Mouse (Mus musculus): Measurements from ENCODE around the gene Ascl5. TPM values are rescaled to one million over a fixed set of nuclear protein-coding genes. Genes with fewer than 3 reads are reported as not detected.

The Ascl5 gene
- not detected in 2 replicates for polyA plus RNA-seq (2015; fragmentation: Nextera tagmentation; extraction: Ambion mirVana)

DNA sequence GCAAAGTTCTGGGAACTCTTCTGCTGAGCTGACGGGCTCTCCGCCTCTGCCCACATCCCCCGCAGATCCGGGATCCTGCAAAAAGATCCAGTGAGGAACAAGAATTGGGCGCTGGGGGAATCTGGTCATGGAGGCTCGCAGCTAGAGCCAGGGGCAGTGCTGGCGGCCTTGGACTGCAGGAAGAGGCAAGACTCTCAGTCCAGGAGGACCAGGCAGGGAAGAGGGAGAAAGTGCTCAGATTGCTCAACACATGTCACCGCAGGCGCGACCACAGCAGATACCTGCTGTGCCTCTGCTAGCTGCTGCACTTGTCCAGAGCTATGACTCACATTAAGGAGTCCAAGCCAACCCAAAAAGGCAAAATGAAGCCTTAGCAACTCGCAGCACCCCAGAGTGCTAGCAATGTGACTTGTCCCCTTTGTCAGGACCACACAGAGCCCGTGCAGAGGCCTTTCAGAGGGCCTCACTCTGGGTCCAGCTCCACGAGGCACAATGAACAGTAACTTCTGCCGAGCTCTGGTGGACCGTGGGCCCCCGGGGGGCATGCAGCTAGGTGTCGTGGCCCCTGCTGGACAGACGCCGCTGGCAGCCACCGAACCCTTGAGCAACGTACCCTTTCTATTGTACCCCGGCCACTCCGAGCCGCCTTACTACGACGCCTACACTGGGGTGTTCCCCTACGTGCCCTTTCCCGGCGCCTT, at the start of gene Ascl5:
Gene Ascl5 (plus strand): TSS at position 493 of the 701 bp plus-strand sequence.
- H3K27me3 ChIP-seq (replicated peaks; ENCODE audit: control insufficient read depth, insufficient read depth, low read length): peaks cover 43% of the 10 kb centered on the region
- H3K9me3 ChIP-seq (ENCODE audit: control insufficient read depth): no peaks in the 10 kb centered on the region
- ATAC-seq: no peak
- H3K36me3 ChIP-seq (ENCODE audit: control insufficient read depth, insufficient read depth): no peaks in the 10 kb centered on the region
- H3K27ac ChIP-seq (ENCODE audit: low read depth, low read length): no peak within 1 kb of the TSS
- WGBS: 30% methylated on average over 29 of the region's 29 CpGs
- H3K4me1 ChIP-seq (replicated peaks; ENCODE audit: control insufficient read depth, insufficient read depth, low read length): no peaks in the 10 kb centered on the region
- peak within 1 kb of the TSS; percentile 21; the same call in 1 of the 2 replicates for H3K4me3 ChIP-seq (ENCODE audit: low read depth, low read length)
- H3K9ac ChIP-seq (ENCODE audit: low read depth, low read length): 0 out of 2 replicates have a peak within 1 kb of the TSS, but pooled peaks have one; percentile 17
- H3K4me2 ChIP-seq (replicated peaks; ENCODE audit: low read depth): peak within 1 kb of the TSS; percentile 60
- no peak for TF ChIP-seq CTCF (IDR thresholded peaks at IDR 0.05; ENCODE audit: low read depth)

DNA sequence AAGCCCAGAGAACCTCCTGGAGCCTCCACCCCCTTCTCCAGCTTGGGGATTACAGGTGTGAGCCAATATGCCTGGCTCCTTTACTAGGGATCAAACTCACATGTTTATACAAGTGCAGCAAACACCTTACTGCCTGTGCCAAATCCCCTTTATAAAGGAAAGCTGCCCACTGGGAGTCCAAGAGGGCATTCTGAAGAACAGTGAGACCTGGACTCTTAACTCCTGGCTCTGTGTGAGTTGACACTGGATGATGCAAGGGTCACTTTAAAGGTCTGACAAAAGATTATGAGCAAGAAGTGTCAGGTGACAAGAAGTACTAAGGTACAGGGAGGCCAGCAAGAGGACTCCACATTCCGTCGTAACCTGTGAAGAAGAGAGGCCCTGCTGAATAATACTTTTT, 49.2 kb upstream of the Ascl5 start:
- Histone ChIP-seq H3K4me1 (replicated peaks; ENCODE audit: control insufficient read depth, insufficient read depth, low read length) (no peaks in the 10 kb centered on the region), H3K4me3 (ENCODE audit: low read depth, low read length) (no peak overlapping the region), H3K36me3 (ENCODE audit: control insufficient read depth, insufficient read depth) (no peaks in the 10 kb centered on the region), H3K27me3 (replicated peaks; ENCODE audit: control insufficient read depth, insufficient read depth, low read length) (no peaks in the 10 kb centered on the region), H3K9me3 (ENCODE audit: control insufficient read depth) (no peaks in the 10 kb centered on the region), H3K4me2 (replicated peaks; ENCODE audit: low read depth) (no peak overlapping the region), H3K27ac (ENCODE audit: low read depth, low read length) (peak overlapping the region; percentile 65), H3K9ac (ENCODE audit: low read depth, low read length) (no peak overlapping the region)
- 62% methylated on average over 2 of the region's 2 CpGs for WGBS
- TF ChIP-seq CTCF (IDR thresholded peaks at IDR 0.05; ENCODE audit: low read depth): no peak
- peak; percentile 87 for ATAC-seq

DNA sequence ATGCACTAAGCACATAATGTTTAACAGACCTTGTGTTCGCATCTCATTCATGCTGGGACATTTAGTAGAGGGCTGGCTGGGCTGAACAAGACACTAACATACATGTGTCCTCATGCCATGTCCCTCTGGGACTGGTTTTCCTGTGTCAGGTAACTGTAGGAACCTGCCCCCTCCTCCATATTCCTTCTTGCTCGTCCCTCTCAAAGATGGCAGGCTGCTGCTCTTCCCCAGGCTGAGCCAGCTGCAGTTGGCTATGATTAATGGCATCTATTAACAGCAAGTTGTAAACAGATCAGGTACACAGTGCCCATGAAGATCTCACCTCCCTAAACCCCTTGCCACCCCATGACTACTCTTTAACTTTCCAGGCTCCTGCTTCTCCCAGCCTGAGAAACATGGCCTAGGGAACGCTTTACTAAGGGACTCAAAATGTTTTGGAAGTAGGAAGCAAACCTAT, 44.3 kb upstream of the Ascl5 start, which contains the start of gene Igfn1:
Gene Igfn1 (minus strand): TSS at position 51 of the 457 bp plus-strand sequence.
- Histone ChIP-seq H3K9me3 (ENCODE audit: control insufficient read depth) (no peaks in the 10 kb centered on the region), H3K4me3 (ENCODE audit: low read depth, low read length) (peak within 1 kb of the TSS; percentile 47), H3K4me2 (replicated peaks; ENCODE audit: low read depth) (peak within 1 kb of the TSS; percentile 74), H3K27ac (ENCODE audit: low read depth, low read length) (peak within 1 kb of the TSS; percentile 67; the same call in 1 of the 2 replicates), H3K27me3 (replicated peaks; ENCODE audit: control insufficient read depth, insufficient read depth, low read length) (no peaks in the 10 kb centered on the region), H3K36me3 (ENCODE audit: control insufficient read depth, insufficient read depth) (no peaks in the 10 kb centered on the region), H3K9ac (ENCODE audit: low read depth, low read length) (peak within 1 kb of the TSS; percentile 50; the same call in 1 of the 2 replicates), H3K4me1 (replicated peaks; ENCODE audit: control insufficient read depth, insufficient read depth, low read length) (no peaks in the 10 kb centered on the region)
- TF ChIP-seq CTCF (IDR thresholded peaks at IDR 0.05; ENCODE audit: low read depth): no peak
- ATAC-seq: no peak
- 84% methylated on average over 3 of the region's 3 CpGs for WGBS

DNA sequence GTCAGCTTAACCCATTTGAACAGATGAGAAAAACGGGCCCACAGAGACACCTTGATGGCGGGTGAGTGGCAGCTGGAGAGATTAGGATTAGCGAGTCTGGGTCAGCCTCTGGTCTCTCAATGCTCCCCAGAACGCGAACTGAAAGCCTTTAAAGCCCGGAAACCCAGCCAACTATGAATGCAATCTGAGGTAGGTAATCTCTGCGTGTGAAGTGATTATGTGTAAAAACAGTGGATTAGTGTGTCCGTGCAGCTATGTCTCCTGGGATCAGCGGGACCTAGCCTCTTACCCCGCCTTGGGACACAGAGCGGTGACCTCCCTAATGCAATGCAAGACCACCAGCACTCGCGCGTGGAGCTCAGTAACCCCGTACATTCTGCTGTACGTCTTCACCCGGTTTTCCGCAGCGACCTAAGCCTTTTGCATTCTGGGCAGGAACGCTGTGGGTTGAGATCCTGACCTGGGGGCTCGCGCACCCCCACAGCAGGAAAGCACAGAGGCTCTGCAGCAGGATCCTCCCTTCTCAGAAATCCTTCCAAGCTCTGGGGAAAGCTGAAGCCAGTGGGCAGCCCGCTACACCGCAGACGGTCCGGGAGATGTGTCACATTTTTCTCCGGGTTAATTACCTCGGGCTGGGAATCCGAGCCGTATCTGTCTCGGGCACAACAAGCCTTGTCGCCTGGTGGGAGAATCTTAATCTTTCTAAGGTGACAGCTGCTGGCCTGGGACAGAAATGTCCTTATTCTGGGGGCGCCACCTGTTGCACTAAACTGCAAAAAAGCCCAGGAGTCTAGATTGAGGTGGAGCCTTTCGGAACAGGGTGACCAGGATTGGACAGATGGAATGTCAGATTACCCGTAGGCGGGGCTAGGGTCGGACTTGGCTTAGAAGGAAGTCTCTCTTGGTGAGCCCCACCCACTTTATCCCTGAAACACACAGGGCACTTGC, 43.1 kb upstream of the Ascl5 start, which contains the start of gene Tmem9:
Gene Tmem9 (plus strand): TSS at position 940 of the 948 bp plus-strand sequence.
- Histone ChIP-seq H3K9ac (ENCODE audit: low read depth, low read length) (peak within 1 kb of the TSS; percentile 50), H3K9me3 (ENCODE audit: control insufficient read depth) (no peaks in the 10 kb centered on the region), H3K27me3 (replicated peaks; ENCODE audit: control insufficient read depth, insufficient read depth, low read length) (no peaks in the 10 kb centered on the region), H3K36me3 (ENCODE audit: control insufficient read depth, insufficient read depth) (no peaks in the 10 kb centered on the region), H3K4me1 (replicated peaks; ENCODE audit: control insufficient read depth, insufficient read depth, low read length) (no peaks in the 10 kb centered on the region), H3K4me3 (ENCODE audit: low read depth, low read length) (peak within 1 kb of the TSS; percentile 47), H3K27ac (ENCODE audit: low read depth, low read length) (peak within 1 kb of the TSS; percentile 67), H3K4me2 (replicated peaks; ENCODE audit: low read depth) (peak within 1 kb of the TSS; percentile 74)
- TF ChIP-seq CTCF (IDR thresholded peaks at IDR 0.05; ENCODE audit: low read depth): no peak
- ATAC-seq: peak; percentile 91
- 5% methylated on average over 37 of the region's 37 CpGs for WGBS

DNA sequence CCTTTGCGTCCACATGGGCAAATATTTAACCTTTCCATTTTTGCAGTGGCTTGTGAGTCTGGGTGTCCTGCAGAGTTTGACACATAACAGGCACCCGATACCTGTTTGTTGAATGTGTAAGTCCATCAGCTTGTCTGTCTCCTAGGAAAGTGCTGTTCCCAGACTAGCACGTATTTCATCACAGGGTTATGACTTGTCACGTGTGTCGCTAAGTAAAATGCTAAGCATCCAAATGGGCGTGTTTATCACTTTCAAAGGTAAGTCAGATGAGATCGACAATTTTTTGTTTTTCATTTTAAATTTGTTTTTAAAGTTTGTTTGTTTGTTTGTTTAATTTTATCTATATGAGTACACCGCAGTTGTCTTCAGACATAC, 42.5 kb upstream of the Ascl5 start:
- H3K4me1 ChIP-seq (replicated peaks; ENCODE audit: control insufficient read depth, insufficient read depth, low read length): no peaks in the 10 kb centered on the region
- H3K9ac ChIP-seq (ENCODE audit: low read depth, low read length): no peak overlapping the region
- H3K4me3 ChIP-seq (ENCODE audit: low read depth, low read length): peak overlapping the region; percentile 47
- H3K27me3 ChIP-seq (replicated peaks; ENCODE audit: control insufficient read depth, insufficient read depth, low read length): no peaks in the 10 kb centered on the region
- H3K36me3 ChIP-seq (ENCODE audit: control insufficient read depth, insufficient read depth): no peaks in the 10 kb centered on the region
- H3K27ac ChIP-seq (ENCODE audit: low read depth, low read length): peak overlapping the region; percentile 67; the same call in 1 of the 2 replicates
- H3K4me2 ChIP-seq (replicated peaks; ENCODE audit: low read depth): peak overlapping the region; percentile 74
- WGBS: 14% methylated on average over 8 of the region's 8 CpGs
- peak; percentile 68 for ATAC-seq
- no peaks in the 10 kb centered on the region for H3K9me3 ChIP-seq (ENCODE audit: control insufficient read depth)
- TF ChIP-seq CTCF (IDR thresholded peaks at IDR 0.05; ENCODE audit: low read depth): no peak

DNA sequence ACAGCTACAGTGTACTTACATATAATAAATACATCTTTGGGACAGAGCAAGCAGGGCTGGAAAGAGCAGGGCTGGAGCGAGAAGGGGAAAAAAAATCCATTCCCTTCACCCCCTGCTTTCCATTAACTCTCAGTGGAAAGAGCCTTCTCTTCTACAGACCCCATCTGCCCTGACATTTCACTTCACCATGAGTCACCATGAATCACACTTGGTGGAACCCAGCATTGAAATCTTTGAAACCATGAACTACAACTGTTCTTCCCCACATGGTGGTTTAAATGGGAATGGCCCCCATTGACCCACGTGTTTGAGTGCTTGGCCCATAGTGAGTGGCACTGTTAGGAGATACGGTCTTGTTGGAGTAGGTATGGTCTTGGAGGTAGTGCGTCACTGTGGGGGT, 40.4 kb upstream of the Ascl5 start:
- H3K9me3 ChIP-seq (ENCODE audit: control insufficient read depth): no peaks in the 10 kb centered on the region
- ATAC-seq: no peak
- TF ChIP-seq CTCF (IDR thresholded peaks at IDR 0.05; ENCODE audit: low read depth): no peak
- no peaks in the 10 kb centered on the region for H3K27me3 ChIP-seq (replicated peaks; ENCODE audit: control insufficient read depth, insufficient read depth, low read length)
- no peaks in the 10 kb centered on the region for H3K36me3 ChIP-seq (ENCODE audit: control insufficient read depth, insufficient read depth)
- WGBS: 93% methylated on average over 4 of the region's 4 CpGs
- H3K9ac ChIP-seq (ENCODE audit: low read depth, low read length): no peak overlapping the region
- no peaks in the 10 kb centered on the region for H3K4me1 ChIP-seq (replicated peaks; ENCODE audit: control insufficient read depth, insufficient read depth, low read length)
- H3K4me2 ChIP-seq (replicated peaks; ENCODE audit: low read depth): no peak overlapping the region
- no peak overlapping the region for H3K27ac ChIP-seq (ENCODE audit: low read depth, low read length)
- H3K4me3 ChIP-seq (ENCODE audit: low read depth, low read length): no peak overlapping the region
